Mouse (Mus musculus): ENCODE data around the gene Gm42517. TPM values are rescaled to one million over a fixed set of nuclear protein-coding genes. Genes with fewer than 3 reads are reported as not detected.
A peak's percentile ranks its signal among the peaks of the same experiment; 100 is the strongest.

Gm42517 gene
- polyA plus RNA-seq (2016; fragmentation: Nextera tagmentation; extraction: Ambion mirVana), result not detected in 2 replicates

- Histone ChIP-seq H3K4me3 (peak within 1 kb of the TSS; percentile 53), H3K27me3 (ENCODE audit: low read depth, poor library complexity, severe bottlenecking) (peaks cover 100% of the 10 kb centered on the region), H3K4me1 (peaks cover 29% of the 10 kb centered on the region), H3K27ac (no peak within 1 kb of the TSS), H3K9me3 (replicated peaks) (no peaks in the 10 kb centered on the region), H3K36me3 (no peaks in the 10 kb centered on the region)
- DNase-seq (ENCODE audit: low spot score), result peak; percentile 50
- WGBS, result under 1% methylated on average over 15 of the region's 36 CpGs
These were observed at the start of gene Gm42517 for GRCm38 (mm10) chr5:108367871-108368332. TSS of gene Gm42517 (minus strand) at chr5:108367922.

GRCm38 (mm10) chr5:108414711-108415110, 47.0 kb upstream of the Gm42517 start:
- Histone ChIP-seq H3K27ac (no peak overlapping the region), H3K4me1 (no peaks in the 10 kb centered on the region), H3K36me3 (no peaks in the 10 kb centered on the region), H3K4me3 (no peak overlapping the region), H3K27me3 (ENCODE audit: low read depth, poor library complexity, severe bottlenecking) (no peaks in the 10 kb centered on the region), H3K9me3 (replicated peaks) (no peaks in the 10 kb centered on the region)
- DNase-seq (ENCODE audit: low spot score), result no peak
- 71% methylated on average over 2 of the region's 2 CpGs for WGBS

- no peak overlapping the region for H3K27ac ChIP-seq
- H3K27me3 ChIP-seq (ENCODE audit: low read depth, poor library complexity, severe bottlenecking), result no peaks in the 10 kb centered on the region
- no peak for DNase-seq (ENCODE audit: low spot score)
- no peaks in the 10 kb centered on the region for H3K9me3 ChIP-seq (replicated peaks)
- 66% methylated on average over 2 of the region's 2 CpGs for WGBS
- no peak overlapping the region for H3K4me3 ChIP-seq
- H3K4me1 ChIP-seq, result no peaks in the 10 kb centered on the region
- no peaks in the 10 kb centered on the region for H3K36me3 ChIP-seq
These were observed 39.3 kb upstream of the Gm42517 start for GRCm38 (mm10) chr5:108406977-108407376.

GRCm38 (mm10) chr5:108405460-108405859, 37.7 kb upstream of the Gm42517 start:
- no peaks in the 10 kb centered on the region for H3K4me1 ChIP-seq
- 85% methylated on average over 1 of the region's 1 CpGs for WGBS
- no peaks in the 10 kb centered on the region for H3K36me3 ChIP-seq
- no peak overlapping the region for H3K4me3 ChIP-seq
- no peak for DNase-seq (ENCODE audit: low spot score)
- H3K27ac ChIP-seq, result no peak overlapping the region
- H3K9me3 ChIP-seq (replicated peaks), result no peaks in the 10 kb centered on the region
- no peaks in the 10 kb centered on the region for H3K27me3 ChIP-seq (ENCODE audit: low read depth, poor library complexity, severe bottlenecking)

GRCm38 (mm10) chr5:108403453-108403852, 35.7 kb upstream of the Gm42517 start:
- no peak for DNase-seq (ENCODE audit: low spot score)
- Histone ChIP-seq H3K36me3 (no peaks in the 10 kb centered on the region), H3K4me1 (no peaks in the 10 kb centered on the region), H3K27ac (no peak overlapping the region), H3K4me3 (no peak overlapping the region), H3K27me3 (ENCODE audit: low read depth, poor library complexity, severe bottlenecking) (no peaks in the 10 kb centered on the region), H3K9me3 (replicated peaks) (no peaks in the 10 kb centered on the region)
- WGBS, result 75% methylated on average over 4 of the region's 4 CpGs

- no peak overlapping the region for H3K27ac ChIP-seq
- no peaks in the 10 kb centered on the region for H3K27me3 ChIP-seq (ENCODE audit: low read depth, poor library complexity, severe bottlenecking)
- no peaks in the 10 kb centered on the region for H3K36me3 ChIP-seq
- WGBS, result 78% methylated on average over 3 of the region's 3 CpGs
- no peaks in the 10 kb centered on the region for H3K4me1 ChIP-seq
- H3K4me3 ChIP-seq, result no peak overlapping the region
- DNase-seq (ENCODE audit: low spot score), result no peak
- H3K9me3 ChIP-seq (replicated peaks), result no peaks in the 10 kb centered on the region
These were observed 22.0 kb upstream of the Gm42517 start for GRCm38 (mm10) chr5:108389744-108390143.

- no peak within 1 kb of the TSS for H3K4me3 ChIP-seq
- DNase-seq (ENCODE audit: low spot score), result no peak
- no peak within 1 kb of the TSS for H3K27ac ChIP-seq
- WGBS, result 80% methylated on average over 7 of the region's 7 CpGs
- no peaks in the 10 kb centered on the region for H3K27me3 ChIP-seq (ENCODE audit: low read depth, poor library complexity, severe bottlenecking)
- no peaks in the 10 kb centered on the region for H3K36me3 ChIP-seq
- H3K9me3 ChIP-seq (replicated peaks), result no peaks in the 10 kb centered on the region
- H3K4me1 ChIP-seq, result no peaks in the 10 kb centered on the region
These were observed 20.5 kb upstream of the Gm42517 start, which contains the start of gene Pde6b for GRCm38 (mm10) chr5:108388201-108388600. TSS of gene Pde6b (plus strand) at chr5:108388391.

GRCm38 (mm10) chr5:108386449-108386848, 18.7 kb upstream of the Gm42517 start:
- Histone ChIP-seq H3K4me3 (no peak overlapping the region), H3K4me1 (no peaks in the 10 kb centered on the region), H3K27me3 (ENCODE audit: low read depth, poor library complexity, severe bottlenecking) (no peaks in the 10 kb centered on the region), H3K27ac (no peak overlapping the region), H3K36me3 (no peaks in the 10 kb centered on the region), H3K9me3 (replicated peaks) (no peaks in the 10 kb centered on the region)
- WGBS, result 76% methylated on average over 4 of the region's 4 CpGs
- DNase-seq (ENCODE audit: low spot score), result no peak

- no peak overlapping the region for H3K27ac ChIP-seq
- H3K27me3 ChIP-seq (ENCODE audit: low read depth, poor library complexity, severe bottlenecking), result no peaks in the 10 kb centered on the region
- WGBS, result 86% methylated on average over 2 of the region's 2 CpGs
- no peak overlapping the region for H3K4me3 ChIP-seq
- H3K36me3 ChIP-seq, result no peaks in the 10 kb centered on the region
- H3K4me1 ChIP-seq, result no peaks in the 10 kb centered on the region
- DNase-seq (ENCODE audit: low spot score), result no peak
- no peaks in the 10 kb centered on the region for H3K9me3 ChIP-seq (replicated peaks)
These were observed 17.9 kb upstream of the Gm42517 start for GRCm38 (mm10) chr5:108385632-108386031.

- no peaks in the 10 kb centered on the region for H3K9me3 ChIP-seq (replicated peaks)
- no peaks in the 10 kb centered on the region for H3K4me1 ChIP-seq
- H3K27me3 ChIP-seq (ENCODE audit: low read depth, poor library complexity, severe bottlenecking), result peaks cover 22% of the 10 kb centered on the region
- WGBS, result 89% methylated on average over 4 of the region's 4 CpGs
- H3K27ac ChIP-seq, result no peak overlapping the region
- no peaks in the 10 kb centered on the region for H3K36me3 ChIP-seq
- H3K4me3 ChIP-seq, result no peak overlapping the region
- DNase-seq (ENCODE audit: low spot score), result no peak
These were observed 10.6 kb upstream of the Gm42517 start for GRCm38 (mm10) chr5:108378346-108378745.

- H3K36me3 ChIP-seq, result no peaks in the 10 kb centered on the region
- H3K9me3 ChIP-seq (replicated peaks), result no peaks in the 10 kb centered on the region
- whole genome bisulfite sequencing, result 57% methylated on average over 1 of the region's 1 CpGs
- no peak overlapping the region for H3K27ac ChIP-seq
- H3K27me3 ChIP-seq (ENCODE audit: low read depth, poor library complexity, severe bottlenecking), result peaks cover 44% of the 10 kb centered on the region
- H3K4me3 ChIP-seq, result no peak overlapping the region
- DNase-seq (ENCODE audit: low spot score), result no peak
- no peaks in the 10 kb centered on the region for H3K4me1 ChIP-seq
These were observed 8.3 kb upstream of the Gm42517 start for GRCm38 (mm10) chr5:108376059-108376458.

- no peak overlapping the region for H3K4me3 ChIP-seq
- peaks cover 3% of the 10 kb centered on the region for H3K4me1 ChIP-seq
- H3K27ac ChIP-seq, result no peak overlapping the region
- DNase-seq (ENCODE audit: low spot score), result no peak
- 81% methylated on average over 5 of the region's 5 CpGs for WGBS
- peaks cover 64% of the 10 kb centered on the region for H3K27me3 ChIP-seq (ENCODE audit: low read depth, poor library complexity, severe bottlenecking)
- H3K9me3 ChIP-seq (replicated peaks), result no peaks in the 10 kb centered on the region
- H3K36me3 ChIP-seq, result no peaks in the 10 kb centered on the region
These were observed 6.4 kb upstream of the Gm42517 start for GRCm38 (mm10) chr5:108374079-108374478.

GRCm38 (mm10) chr5:108369964-108370363, 2.2 kb upstream of the Gm42517 start:
- H3K9me3 ChIP-seq (replicated peaks), result no peaks in the 10 kb centered on the region
- peaks cover 29% of the 10 kb centered on the region for H3K4me1 ChIP-seq
- H3K4me3 ChIP-seq, result no peak overlapping the region
- 6% methylated on average over 6 of the region's 6 CpGs for WGBS
- H3K27me3 ChIP-seq (ENCODE audit: low read depth, poor library complexity, severe bottlenecking), result peaks cover 94% of the 10 kb centered on the region
- no peak overlapping the region for H3K27ac ChIP-seq
- no peaks in the 10 kb centered on the region for H3K36me3 ChIP-seq
- DNase-seq (ENCODE audit: low spot score), result no peak

All from limb, embryonic 10.5 days (tissue).